Mouse (Mus musculus) midbrain, embryonic 10.5 days (tissue): ENCODE results near the gene Sit1. TPM values are rescaled to one million over a fixed set of nuclear protein-coding genes. Genes with fewer than 3 reads are reported as not detected.

ENCODE experiments used
- DNase-seq: peaks from one replicate; pipeline ENCODE4 v3.0.0-alpha.2; 2017; ENCODE audit warnings: low spot score
- H3K27ac ChIP-seq: fragments of 300-500 bp; sonication (generic); replicated peaks from 2 replicates; pipeline ENCODE4 v1.5.1; 2016; ENCODE audit warnings: mild to moderate bottlenecking
- H3K27me3 ChIP-seq: fragments of 300-500 bp; sonication (generic); 2 replicates; pipeline ENCODE4 v1.6.1; 2016; ENCODE audit warnings: low read depth, mild to moderate bottlenecking; ENCODE audit not compliant: poor library complexity, severe bottlenecking
- H3K36me3 ChIP-seq: fragments of 300-500 bp; sonication (generic); 2 replicates; pipeline ENCODE4 v1.6.1; 2016; ENCODE audit warnings: mild to moderate bottlenecking, moderate library complexity
- H3K4me1 ChIP-seq: fragments of 300-500 bp; sonication (generic); 2 replicates; pipeline ENCODE4 v1.6.1; 2016
- H3K4me3 ChIP-seq: fragments of 300-500 bp; sonication (generic); 2 replicates; pipeline ENCODE4 v1.5.1; 2016; ENCODE audit warnings: mild to moderate bottlenecking, moderate library complexity
- H3K9me3 ChIP-seq: fragments of 300-500 bp; sonication (generic); replicated peaks from 2 replicates; pipeline ENCODE4 v1.6.1; 2016; ENCODE audit warnings: mild to moderate bottlenecking
- WGBS: fragments of 180-500 bp; shearing (Covaris S2); methylation state at CpG from one replicate; pipeline ENCODE4 v1.1.7; 2016; 5-methylcytosine and 5-hydroxymethylcytosine counted together
- polyA plus RNA-seq: library from polyadenylated mRNA; unstranded; fragments of >200 nt; fragmentation: Nextera tagmentation; extraction: Ambion mirVana; gene quantifications from 2 replicates; pipeline ENCODE4 v1.2.1, GENCODE M21; 2016

Sit1 gene
- not detected in 2 replicates for polyA plus RNA-seq

GRCm38 (mm10) chr4:43483535-43484091, at the start of gene Sit1:
Sit1 (minus strand) TSS chr4:43483734.
- Histone ChIP-seq H3K4me3 (no peak within 1 kb of the TSS), H3K27me3 (peaks cover 5% of the 10 kb centered on the region; the same call in 1 of the 2 replicates), H3K9me3 (no peaks in the 10 kb centered on the region), H3K4me1 (peaks cover 4% of the 10 kb centered on the region; the same call in 1 of the 2 replicates), H3K27ac (no peak within 1 kb of the TSS), H3K36me3 (no peaks in the 10 kb centered on the region)
- 62% methylated on average over 12 of the region's 12 CpGs for WGBS
- DNase-seq, result no peak

GRCm38 (mm10) chr4:43533270-43533669, 49.7 kb upstream of the Sit1 start:
- WGBS, result 88% methylated on average over 9 of the region's 9 CpGs

GRCm38 (mm10) chr4:43530581-43530980, 47.0 kb upstream of the Sit1 start:
- H3K36me3 ChIP-seq, result peaks cover 49% of the 10 kb centered on the region
- 30% methylated on average over 7 of the region's 7 CpGs for WGBS
- peak; percentile 69 for DNase-seq

More at GRCm38 (mm10) chr4:43533270-43533669, 49.7 kb upstream of the Sit1 start:
- Histone ChIP-seq H3K27me3 (no peaks in the 10 kb centered on the region), H3K36me3 (peaks cover 75% of the 10 kb centered on the region), H3K9me3 (no peaks in the 10 kb centered on the region), H3K27ac (no peak overlapping the region), H3K4me3 (no peak overlapping the region), H3K4me1 (no peaks in the 10 kb centered on the region)
- DNase-seq, result no peak

GRCm38 (mm10) chr4:43530081-43530501, 46.6 kb upstream of the Sit1 start:
- no peak overlapping the region for H3K27ac ChIP-seq
- peaks cover 44% of the 10 kb centered on the region for H3K36me3 ChIP-seq
- no peaks in the 10 kb centered on the region for H3K9me3 ChIP-seq
- H3K4me3 ChIP-seq, result no peak overlapping the region
- H3K27me3 ChIP-seq, result peaks cover 17% of the 10 kb centered on the region
- H3K4me1 ChIP-seq, result no peaks in the 10 kb centered on the region
- no peak for DNase-seq
- 80% methylated on average over 8 of the region's 8 CpGs for WGBS

More at GRCm38 (mm10) chr4:43530581-43530980, 47.0 kb upstream of the Sit1 start:
- no peak overlapping the region for H3K27ac ChIP-seq
- H3K4me3 ChIP-seq, result no peak overlapping the region
- peaks cover 12% of the 10 kb centered on the region for H3K27me3 ChIP-seq
- H3K9me3 ChIP-seq, result no peaks in the 10 kb centered on the region
- H3K4me1 ChIP-seq, result no peaks in the 10 kb centered on the region

GRCm38 (mm10) chr4:43528487-43528886, 45.0 kb upstream of the Sit1 start:
- no peak overlapping the region for H3K27ac ChIP-seq
- H3K9me3 ChIP-seq, result no peaks in the 10 kb centered on the region
- H3K27me3 ChIP-seq, result peaks cover 33% of the 10 kb centered on the region
- DNase-seq, result no peak
- WGBS, result 80% methylated on average over 9 of the region's 9 CpGs
- peaks cover 14% of the 10 kb centered on the region for H3K4me1 ChIP-seq
- H3K36me3 ChIP-seq, result peaks cover 28% of the 10 kb centered on the region
- H3K4me3 ChIP-seq, result no peak overlapping the region

GRCm38 (mm10) chr4:43527880-43528279, 44.3 kb upstream of the Sit1 start:
- Histone ChIP-seq H3K4me1 (peaks cover 20% of the 10 kb centered on the region), H3K9me3 (no peaks in the 10 kb centered on the region), H3K4me3 (no peak overlapping the region), H3K36me3 (peaks cover 22% of the 10 kb centered on the region), H3K27me3 (peaks cover 39% of the 10 kb centered on the region), H3K27ac (no peak overlapping the region)
- 68% methylated on average over 5 of the region's 5 CpGs for WGBS
- no peak for DNase-seq

GRCm38 (mm10) chr4:43519956-43520355, 36.4 kb upstream of the Sit1 start:
- peaks cover 56% of the 10 kb centered on the region for H3K4me1 ChIP-seq
- H3K27ac ChIP-seq, result no peak overlapping the region
- peak; percentile 85 for DNase-seq
- WGBS, result 13% methylated on average over 6 of the region's 6 CpGs
- no peaks in the 10 kb centered on the region for H3K36me3 ChIP-seq
- H3K9me3 ChIP-seq, result no peaks in the 10 kb centered on the region
- H3K4me3 ChIP-seq, result peak overlapping the region; percentile 29
- peaks cover 73% of the 10 kb centered on the region for H3K27me3 ChIP-seq

- H3K36me3 ChIP-seq, result no peaks in the 10 kb centered on the region
- 12% methylated on average over 10 of the region's 10 CpGs for WGBS
- DNase-seq, result peak; percentile 40
- H3K27me3 ChIP-seq, result peaks cover 71% of the 10 kb centered on the region
- peak overlapping the region; percentile 29 for H3K4me3 ChIP-seq
- H3K9me3 ChIP-seq, result no peaks in the 10 kb centered on the region
- H3K4me1 ChIP-seq, result peaks cover 53% of the 10 kb centered on the region
- H3K27ac ChIP-seq, result no peak overlapping the region
Observed at GRCm38 (mm10) chr4:43519551-43519950, 36.0 kb upstream of the Sit1 start.

GRCm38 (mm10) chr4:43515764-43516708, 32.5 kb upstream of the Sit1 start:
- H3K9me3 ChIP-seq, result no peaks in the 10 kb centered on the region
- H3K4me1 ChIP-seq, result peaks cover 21% of the 10 kb centered on the region
- peaks cover 39% of the 10 kb centered on the region for H3K27me3 ChIP-seq
- no peak overlapping the region for H3K27ac ChIP-seq
- no peak overlapping the region for H3K4me3 ChIP-seq
- H3K36me3 ChIP-seq, result no peaks in the 10 kb centered on the region
- DNase-seq, result no peak
- 77% methylated on average over 11 of the region's 11 CpGs for whole genome bisulfite sequencing

- Histone ChIP-seq H3K27ac (no peak overlapping the region), H3K4me1 (peaks cover 13% of the 10 kb centered on the region), H3K4me3 (no peak overlapping the region), H3K36me3 (no peaks in the 10 kb centered on the region), H3K9me3 (no peaks in the 10 kb centered on the region), H3K27me3 (peaks cover 33% of the 10 kb centered on the region)
- WGBS, result 86% methylated on average over 4 of the region's 4 CpGs
- no peak for DNase-seq
Observed at GRCm38 (mm10) chr4:43513791-43514190, 30.3 kb upstream of the Sit1 start.

- Histone ChIP-seq H3K9me3 (no peaks in the 10 kb centered on the region), H3K4me1 (peaks cover 13% of the 10 kb centered on the region), H3K36me3 (no peaks in the 10 kb centered on the region), H3K27ac (no peak overlapping the region), H3K4me3 (no peak overlapping the region), H3K27me3 (peaks cover 33% of the 10 kb centered on the region)
- DNase-seq, result no peak
- 88% methylated on average over 4 of the region's 4 CpGs for WGBS
Observed at GRCm38 (mm10) chr4:43513300-43513699, 29.8 kb upstream of the Sit1 start.

GRCm38 (mm10) chr4:43512653-43513052, 29.1 kb upstream of the Sit1 start:
- Histone ChIP-seq H3K9me3 (no peaks in the 10 kb centered on the region), H3K36me3 (no peaks in the 10 kb centered on the region), H3K27ac (no peak overlapping the region), H3K4me1 (peaks cover 17% of the 10 kb centered on the region), H3K27me3 (peaks cover 33% of the 10 kb centered on the region), H3K4me3 (no peak overlapping the region)
- no peak for DNase-seq
- WGBS, result 83% methylated on average over 7 of the region's 7 CpGs
